Mouse (Mus musculus) spleen, postnatal 10 days (tissue): Measurements from ENCODE around the gene Trim2.

ENCODE experiments used
- DNase-seq, 2 experiments: peaks; one replicate each; pipeline ENCODE4 v3.0.0; 2021 to 2022; ENCODE audit warnings: low spot score in 2 of 2

The Trim2 gene

DNA sequence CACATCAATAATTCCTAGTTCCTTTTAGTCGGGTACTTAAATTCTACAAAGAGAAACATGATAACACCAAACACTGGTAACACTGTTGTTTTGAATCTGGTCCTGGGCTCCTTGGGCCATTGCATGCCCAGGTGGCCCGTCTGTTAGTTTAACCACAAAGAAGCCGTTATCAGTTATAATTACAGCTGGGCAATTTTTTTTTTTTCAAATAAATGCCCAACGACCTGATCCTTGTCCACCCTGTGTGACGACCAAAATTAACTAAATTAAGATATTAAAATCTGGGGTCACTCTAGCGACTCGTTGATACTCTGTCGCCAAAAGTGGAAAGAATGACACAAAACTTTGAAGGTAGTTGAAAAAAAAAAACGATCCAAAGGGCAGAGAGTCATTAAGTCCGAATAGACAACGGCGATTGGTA, 151.9 kb downstream of the Trim2 start:
- DNase-seq, result no peak

GRCm38 (mm10) chr3:84149831-84150230, 156.8 kb downstream of the Trim2 start:
- no peak for DNase-seq

GRCm38 (mm10) chr3:84140947-84141346, 165.7 kb downstream of the Trim2 start:
- no peak for DNase-seq

DNA sequence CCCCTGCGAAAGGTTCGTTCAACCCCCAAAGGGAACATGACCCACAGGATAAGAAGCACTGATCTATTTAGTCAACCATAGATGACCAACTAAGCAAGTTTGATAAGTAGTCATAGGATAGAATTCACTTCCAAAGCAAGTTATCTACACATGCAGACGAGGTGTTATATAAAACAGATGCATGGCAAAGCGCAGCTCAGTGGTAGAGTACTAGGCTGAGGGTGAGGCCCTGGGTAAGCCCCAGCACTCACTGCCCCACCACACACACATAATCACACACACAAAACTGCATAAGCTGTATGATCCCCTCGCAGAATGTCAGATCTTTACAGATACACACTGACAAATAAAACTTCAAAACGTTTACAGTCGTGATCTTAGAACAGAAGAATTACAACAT, 170.2 kb downstream of the Trim2 start:
- DNase-seq, result no peak

DNA sequence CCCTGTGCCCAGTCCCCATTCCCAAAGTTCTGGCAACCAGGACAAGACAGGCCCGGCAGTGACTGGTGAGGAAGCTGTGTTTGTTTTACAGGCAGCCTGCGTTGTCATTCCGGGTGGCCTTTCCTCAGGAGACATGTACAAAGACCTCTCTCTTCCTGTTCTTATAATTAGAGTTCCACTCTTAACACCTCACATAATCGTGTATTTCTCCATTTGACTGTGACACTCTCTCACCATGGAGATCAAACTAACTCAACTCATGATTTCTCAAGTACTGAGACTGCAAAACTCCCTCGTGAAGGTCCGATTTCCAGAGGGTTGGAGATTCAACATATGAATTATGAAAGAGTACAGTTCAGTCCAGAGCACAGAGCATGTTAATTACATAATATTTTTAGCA, 170.7 kb downstream of the Trim2 start:
- DNase-seq, result no peak

DNA sequence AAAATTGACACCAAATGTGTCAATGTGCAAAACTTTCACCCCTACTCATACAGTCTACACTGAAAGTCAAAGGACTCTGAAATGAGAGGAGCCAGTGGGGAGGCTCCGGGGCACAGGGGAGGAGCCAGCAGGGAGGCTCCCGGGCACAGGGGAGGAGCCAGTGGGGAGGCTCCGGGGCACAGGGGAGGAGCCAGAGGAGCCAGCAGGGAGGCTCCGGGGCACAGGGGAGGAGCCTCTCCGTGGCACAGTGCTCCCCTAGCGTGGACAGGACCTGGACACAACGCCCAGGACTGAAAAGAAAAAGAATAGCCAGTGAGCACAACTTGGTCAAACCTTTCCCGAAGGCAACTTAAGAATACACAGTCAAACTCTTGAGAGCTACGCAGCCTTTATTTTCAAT, 171.3 kb downstream of the Trim2 start:
- DNase-seq, result peak in 1 of 2 experiments; percentile 60

GRCm38 (mm10) chr3:84131369-84131768, 175.3 kb downstream of the Trim2 start:
- DNase-seq, result no peak

- no peak for DNase-seq
These were observed 175.9 kb downstream of the Trim2 start for GRCm38 (mm10) chr3:84130776-84131175.

- DNase-seq, result no peak
These were observed 177.5 kb downstream of the Trim2 start for GRCm38 (mm10) chr3:84128871-84129870.

DNA sequence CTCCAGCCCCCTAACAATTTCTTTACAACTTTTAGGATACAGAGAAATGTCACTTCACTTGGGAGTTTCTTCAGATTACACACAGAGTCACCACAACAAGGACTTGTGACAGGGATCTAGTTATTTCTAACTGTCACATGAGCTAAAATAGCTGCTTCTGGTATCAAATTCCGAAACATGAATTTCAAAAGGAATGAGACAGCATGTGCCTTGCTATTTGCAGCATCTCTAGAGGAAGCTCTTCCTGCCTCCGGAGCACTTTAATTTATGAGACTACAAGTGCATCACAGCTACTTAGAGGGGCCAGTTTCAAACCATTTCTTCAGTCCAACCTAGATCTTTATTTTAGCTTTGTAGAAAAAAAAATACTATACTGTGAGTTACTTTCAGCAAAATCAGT, 179.2 kb downstream of the Trim2 start:
- no peak for DNase-seq

- no peak for DNase-seq
These were observed 180.0 kb downstream of the Trim2 start for GRCm38 (mm10) chr3:84126721-84127120.

DNA sequence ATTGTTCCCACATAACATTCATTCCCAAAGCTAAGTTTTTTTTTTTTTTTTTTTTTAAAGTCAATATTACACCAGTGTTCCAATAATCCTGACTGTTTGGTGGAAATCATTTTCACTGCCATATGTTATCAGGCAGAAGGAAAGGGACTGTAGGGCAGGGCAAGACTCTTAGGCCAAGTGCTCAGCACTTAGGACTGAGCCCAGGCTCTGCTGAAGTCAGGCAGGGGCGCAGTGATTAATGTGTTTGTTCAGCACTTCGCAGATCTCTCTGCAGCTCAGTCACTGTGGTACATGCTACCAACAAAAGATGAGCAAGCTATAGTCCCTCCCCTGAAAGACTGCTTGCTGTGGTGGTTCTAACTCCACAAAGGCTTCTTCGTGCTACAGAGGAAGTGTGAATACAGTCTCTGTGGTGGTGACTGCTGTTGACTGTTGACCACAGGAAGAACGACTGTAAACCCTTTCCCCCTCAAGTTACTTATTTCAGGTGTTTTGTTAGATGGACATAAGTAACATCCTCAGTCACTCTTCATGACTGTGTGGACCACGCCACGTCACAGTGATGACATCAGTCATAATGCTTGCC, 180.9 kb downstream of the Trim2 start:
- DNase-seq, result no peak

DNA sequence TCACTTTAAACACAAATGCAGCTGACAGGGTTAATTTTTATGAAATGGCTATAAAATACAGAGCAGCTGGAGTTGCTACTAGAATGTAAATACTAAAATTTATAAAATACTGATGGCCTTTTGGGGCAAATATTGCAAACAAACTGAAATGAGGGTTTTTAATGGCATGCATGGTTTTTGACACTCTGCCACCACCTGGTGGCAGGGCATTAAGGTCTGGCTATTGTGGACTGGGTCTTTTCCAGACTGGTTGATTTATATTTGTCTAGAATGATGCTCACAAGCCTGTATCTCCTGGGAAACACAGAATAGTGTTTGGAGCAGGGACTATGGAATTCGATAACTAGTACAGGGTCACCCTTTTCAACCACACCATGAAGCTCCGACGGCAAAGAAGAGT, 183.2 kb downstream of the Trim2 start:
- DNase-seq, result peak in 1 of 2 experiments; percentile 56

DNA sequence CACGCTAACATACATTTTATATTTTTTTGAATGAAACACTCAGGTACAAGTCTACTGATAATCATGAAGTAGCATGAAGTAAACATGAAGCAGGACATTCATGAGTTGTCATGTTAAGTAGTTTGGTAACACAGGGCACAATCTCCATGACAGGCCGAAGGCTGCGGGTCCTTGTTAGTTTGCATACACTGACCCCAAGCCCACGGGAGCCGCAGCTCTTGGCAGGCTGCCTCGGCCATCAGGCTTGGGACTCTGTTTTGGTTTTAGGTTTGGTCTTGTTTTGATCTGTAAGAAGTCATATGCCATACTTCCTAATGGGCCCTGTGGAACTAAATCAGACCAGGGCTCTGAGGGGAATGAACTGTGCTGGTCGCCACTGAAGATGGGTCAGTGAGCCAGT, 188.0 kb downstream of the Trim2 start:
- no peak for DNase-seq

DNA sequence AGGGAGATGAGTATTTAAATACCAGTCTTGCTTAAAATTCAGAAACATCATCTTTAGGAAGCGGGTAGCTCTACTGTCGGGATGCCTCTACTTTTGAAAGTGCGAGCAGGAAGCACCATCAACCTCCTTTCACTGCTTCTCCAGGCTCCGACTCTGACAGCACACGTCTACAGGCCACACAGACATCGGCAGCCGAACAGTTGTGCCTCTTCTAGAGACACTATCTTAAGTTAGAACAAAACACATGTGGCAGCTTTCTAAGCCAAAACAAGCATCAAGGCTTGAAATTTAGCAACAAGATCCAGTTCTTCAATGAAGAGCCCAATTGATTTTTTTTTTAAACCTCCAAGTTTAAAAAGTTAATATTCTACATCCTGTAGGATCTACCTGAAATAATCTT, 188.5 kb downstream of the Trim2 start:
- no peak for DNase-seq
